Mouse (Mus musculus): ENCODE measurements around the gene Pdcd1lg2.

DNA sequence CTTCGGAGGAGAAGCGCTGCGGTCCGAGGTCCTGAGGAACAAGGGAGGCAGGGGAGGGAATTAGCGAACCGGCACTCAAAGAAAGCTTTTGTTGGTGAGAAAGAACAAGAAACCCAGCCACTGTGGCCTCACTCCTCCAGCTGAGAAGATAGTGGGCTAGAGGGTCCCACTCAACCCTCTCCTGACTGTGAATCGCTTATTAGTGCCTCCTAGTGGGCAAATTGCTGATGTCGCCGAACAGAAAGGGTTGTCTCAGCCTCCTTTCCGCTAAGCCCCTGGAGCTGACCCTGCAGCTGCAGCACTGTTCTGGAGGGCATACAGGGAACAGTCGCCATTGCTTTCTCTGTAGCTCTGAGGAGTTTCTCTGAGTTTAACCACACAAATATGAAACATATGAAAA, 90.4 kb downstream of the Pdcd1lg2 start:
- no peak for TF ChIP-seq GATA1 (IDR thresholded peaks at IDR 0.05; ENCODE audit: borderline replicate concordance, low read length)
- TF ChIP-seq FLI1 (IDR thresholded peaks at IDR 0.05; ENCODE audit: low read length): no peak

All from megakaryocyte, embryonic 14.5 days (primary cell).